Mouse (Mus musculus) neural tube, embryonic 14.5 days (tissue): ENCODE measurements at regions not wholly inside any gene's neighbourhood (a gene's known extent, or its start where the extent isn't known, plus 50 kb on each side); places are given as distances from the start of the nearest gene placed in this dataset.
"Not testable (repeated sequence)": the region's sequence is repeated elsewhere in the genome, so short reads cannot be mapped to it uniquely, and the experiment has no call there.

Source experiments
- ATAC-seq: fragments of 200-750 bp; cut with Nextera tagmentation; 2 replicates; pipeline ENCODE4 v1.8.0; 2017; ENCODE audit warnings: low read depth, mild to moderate bottlenecking, moderate TSS enrichment, moderate library complexity
- H3K27ac ChIP-seq: fragments of 300-500 bp; sonication (generic); 2 replicates; pipeline ENCODE4 v1.5.1; 2014; ENCODE audit warnings: low read depth, mild to moderate bottlenecking, control low read depth, low read length, moderate library complexity, mixed read lengths
- H3K27me3 ChIP-seq: fragments of 300-500 bp; sonication (generic); 2 replicates; pipeline ENCODE4 v1.6.1; 2014; ENCODE audit warnings: low read length; ENCODE audit not compliant: control insufficient read depth, insufficient read depth
- H3K36me3 ChIP-seq: fragments of 300-500 bp; sonication (generic); 2 replicates; pipeline ENCODE4 v1.6.1; 2014; ENCODE audit warnings: low read length, mixed read lengths; ENCODE audit not compliant: control insufficient read depth, insufficient read depth
- H3K4me1 ChIP-seq: fragments of 300-500 bp; sonication (generic); 2 replicates; pipeline ENCODE4 v1.6.1; 2014; ENCODE audit warnings: low read length; ENCODE audit not compliant: control insufficient read depth, insufficient read depth
- H3K4me2 ChIP-seq: fragments of 300-500 bp; sonication (generic); 2 replicates; pipeline ENCODE4 v1.6.1; 2014; ENCODE audit warnings: mild to moderate bottlenecking, low read depth, low read length, control low read depth
- H3K4me3 ChIP-seq: fragments of 300-500 bp; sonication (generic); 2 replicates; pipeline ENCODE4 v1.5.1; 2014; ENCODE audit warnings: low read depth, low read length, control low read depth, mixed read lengths
- H3K9ac ChIP-seq: fragments of 300-500 bp; sonication (generic); replicated peaks from 2 replicates; pipeline ENCODE4 v1.6.1; 2014; ENCODE audit warnings: low read depth, mild to moderate bottlenecking, control low read depth, low read length, mixed read lengths
- H3K9me3 ChIP-seq: fragments of 300-500 bp; sonication (generic); 2 replicates; pipeline ENCODE4 v1.6.1; 2016; ENCODE audit warnings: low read length; ENCODE audit not compliant: control insufficient read depth
- WGBS: fragments of 180-500 bp; shearing (Covaris S2); extraction: QIAGEN DNeasy Blood & Tissue Kit; methylation state at CpG from one replicate; pipeline ENCODE4 v1.1.7; 2014; 5-methylcytosine and 5-hydroxymethylcytosine counted together

- not testable (repeated sequence) for H3K4me1 ChIP-seq, H3K27ac ChIP-seq, H3K9me3 ChIP-seq, H3K36me3 ChIP-seq, H3K27me3 ChIP-seq
- peak overlapping the region; percentile 42 for H3K9ac ChIP-seq
- 14% methylated on average over 28 of the region's 51 CpGs for WGBS
- peak overlapping the region; percentile 44; the same call in 1 of the 2 replicates for H3K4me2 ChIP-seq
- peak overlapping the region; percentile 29 for H3K4me3 ChIP-seq
- ATAC-seq: peak; percentile 94
Observed at GRCm38 (mm10) chr4:146263038-146263685, 106.5 kb downstream of the Zfp600 start.

DNA sequence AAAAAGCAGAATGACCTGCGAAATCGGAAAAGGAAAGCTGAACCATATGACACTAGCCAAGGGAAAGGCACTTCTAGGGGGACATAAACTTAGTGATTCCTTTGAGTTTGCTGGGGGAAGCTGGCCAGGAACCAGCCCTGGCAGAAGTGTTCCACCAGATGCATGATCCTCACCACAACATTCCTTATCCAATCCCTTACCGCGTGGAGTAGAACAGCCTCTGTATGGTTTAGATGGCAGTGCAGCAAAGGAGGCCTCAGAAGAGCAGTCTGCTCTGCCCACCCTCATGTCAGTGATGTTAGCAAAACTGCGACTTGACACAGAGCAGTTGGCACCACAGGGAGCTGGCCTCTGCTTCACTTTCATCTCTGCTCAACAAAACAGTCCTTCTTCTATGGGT lies 107.2 kb downstream of the Zfp600 start:
- 64% methylated on average over 2 of the region's 5 CpGs for WGBS
- H3K27ac ChIP-seq, H3K27me3 ChIP-seq, H3K4me2 ChIP-seq, ATAC-seq, H3K9ac ChIP-seq, H3K9me3 ChIP-seq, H3K4me3 ChIP-seq, H3K4me1 ChIP-seq, H3K36me3 ChIP-seq: not testable (repeated sequence)

GRCm38 (mm10) chr4:146270119-146270747 lies 113.6 kb downstream of the Zfp600 start:
- H3K4me2 ChIP-seq, H3K27ac ChIP-seq, H3K4me3 ChIP-seq, H3K4me1 ChIP-seq, ATAC-seq, H3K9ac ChIP-seq, H3K9me3 ChIP-seq, H3K27me3 ChIP-seq, H3K36me3 ChIP-seq: not testable (repeated sequence)
- no CpG with 5 or more reads among the region's 14 CpGs for WGBS
